Comparison of ENCODE assay signal across 2 mouse cellular contexts in genomic region chr10:93567841-93568566, GRCm38 (mm10).
TF ChIP-seq lines count a peak whose summit lies in the region.

No protein-coding gene starts in this region.

TF ChIP-seq in CH12.LX, 34 proteins besides CTCF, POLR2A, EP300 and RAD21:
- peak; percentile 56 for TF ChIP-seq SMC3 (IDR thresholded peaks at IDR 0.05; ENCODE audit: low read depth, low read length)
- no peak for TF ChIP-seq TBP (conservative IDR thresholded peaks at IDR 0.05; ENCODE audit: low read depth, low read length)
TF ChIP-seq in CH12.LX: peak in this region for 1.

TF ChIP-seq in MEL, 35 proteins besides CTCF, POLR2A, EP300 and RAD21:
- TF ChIP-seq MAZ (IDR thresholded peaks at IDR 0.05; ENCODE audit: low read depth, low read length): no peak
- no peak for TF ChIP-seq KAT2A (conservative IDR thresholded peaks at IDR 0.05; ENCODE audit: low read depth, low read length)
- no peak for TF ChIP-seq E2F4 (IDR thresholded peaks at IDR 0.05; ENCODE audit: borderline replicate concordance, low read depth, low read length)
- no peak for TF ChIP-seq USF2 (IDR thresholded peaks at IDR 0.05; ENCODE audit: borderline replicate concordance in 1 of 2, insufficient read depth in 1 of 2, low read depth in 1 of 2, low read length in 2 of 2)
- 0 out of 2 replicates have a peak, but pooled peaks have one; percentile 7 for TF ChIP-seq SMC3 (IDR thresholded peaks at IDR 0.05; ENCODE audit: low read depth, low read length)
- TF ChIP-seq ZKSCAN1 (IDR thresholded peaks at IDR 0.05; ENCODE audit: low read depth, low read length): no peak
